Mouse (Mus musculus) heart, adult 2 months (tissue): ENCODE results near the gene Tldc2.

Experiments
- CTCF ChIP-seq: fragments of 200-600 bp; IDR thresholded peaks from 2 replicates; pipeline ENCODE4 v1.8.1; 2022; ENCODE audit warnings: antibody characterized with exemption, mild to moderate bottlenecking, moderate library complexity
- POLR2A ChIP-seq: fragments of 200-500 bp; IDR thresholded peaks from 2 replicates; pipeline ENCODE4 v1.6.1; 2011; ENCODE audit warnings: mild to moderate bottlenecking, low read depth, low read length, control low read depth; ENCODE audit not compliant: insufficient read depth

DNA sequence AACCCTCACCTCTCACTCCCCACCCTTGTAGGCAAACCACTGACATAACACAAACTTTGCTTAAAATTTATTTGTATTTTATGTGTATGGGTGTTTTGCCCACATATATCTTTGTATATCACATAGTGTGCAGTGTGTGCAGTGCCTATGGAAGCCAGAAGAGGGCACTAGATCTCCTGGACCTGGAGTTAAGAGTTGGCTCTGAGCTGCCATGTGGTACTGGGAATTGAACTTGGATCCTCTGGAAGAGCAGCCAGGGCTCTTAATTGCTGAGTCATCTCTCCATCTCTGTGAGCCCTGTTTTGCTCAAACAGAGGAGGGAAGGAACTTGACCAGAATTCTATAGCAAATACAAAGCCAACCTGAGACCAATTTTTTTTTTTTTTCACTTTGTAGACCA, 42.9 kb upstream of the Tldc2 start:
- peak; percentile 64 for TF ChIP-seq CTCF
- no peak for TF ChIP-seq POLR2A
